Comparison of ENCODE assay signal across 9 mouse cellular contexts in the genomic region with DNA sequence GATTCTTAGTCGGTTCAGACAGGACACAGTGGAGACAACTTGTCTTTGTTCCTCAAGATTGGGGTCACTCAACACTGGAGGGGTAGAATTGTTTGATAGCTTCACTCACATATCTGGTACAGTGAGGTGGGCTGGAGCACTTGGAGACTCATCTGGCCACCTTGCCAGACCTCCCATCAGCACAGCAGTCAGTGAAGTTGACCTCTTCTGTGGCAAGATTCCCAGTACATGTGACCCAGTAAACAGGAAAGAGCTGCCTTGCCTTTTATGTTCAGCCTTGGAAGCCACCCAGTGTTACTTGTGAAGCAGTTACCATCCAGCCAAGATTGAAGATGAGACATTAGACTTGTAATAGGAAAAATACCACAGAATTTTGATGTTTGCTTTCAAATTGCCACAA. TPM values are rescaled to one million over a fixed set of nuclear protein-coding genes. Genes with fewer than 3 reads are reported as not detected.
A peak's percentile ranks its signal among the peaks of the same experiment; 100 is the strongest.
DNase-seq lines count a peak whose midpoint lies in the region; ATAC-seq and TF ChIP-seq lines count a peak whose summit lies in the region.
"Had no signal": no experiment of that assay in that cellular context is flagged by ENCODE, and none has a peak within 500 bp of the region (broad histone marks: within the 10 kb centered on the region; RNA-seq: fewer than 3 reads in every experiment).

No protein-coding gene starts in this region.

- no peaks in the 10 kb centered on the region for H3K9me3 ChIP-seq in intestine, embryonic 15.5 days
- no peaks in the 10 kb centered on the region for H3K9me3 ChIP-seq in forebrain, embryonic 13.5 days (replicated peaks)

- TF ChIP-seq CTCF in cortical plate, adult 2 months (IDR thresholded peaks at IDR 0.05; ENCODE audit: extremely low read depth, insufficient read depth, low read length) = no peak
- no peak for TF ChIP-seq CTCF in lung, adult 2 months (IDR thresholded peaks at IDR 0.05; ENCODE audit: insufficient read depth, low read length)

- no peaks in the 10 kb centered on the region for H3K27me3 ChIP-seq in intestine, embryonic 15.5 days (replicated peaks)
- H3K27me3 ChIP-seq in forebrain, embryonic 13.5 days = no peaks in the 10 kb centered on the region
- H3K27me3 ChIP-seq: Patski had no signal

- no peak for ATAC-seq in intestine, embryonic 15.5 days
- ATAC-seq in forebrain, embryonic 13.5 days = no peak
- ATAC-seq: Patski had no signal

- H3K9ac ChIP-seq in intestine, embryonic 15.5 days = no peak overlapping the region
- no peak overlapping the region for H3K9ac ChIP-seq in forebrain, embryonic 13.5 days

- no peak for TF ChIP-seq POLR2A in cortical plate, adult 2 months (IDR thresholded peaks at IDR 0.05; ENCODE audit: extremely low read depth, insufficient read depth, low read length)
- TF ChIP-seq POLR2A in lung, adult 2 months (IDR thresholded peaks at IDR 0.05; ENCODE audit: borderline replicate concordance, extremely low read depth, low read depth, low read length) = no peak

- no peaks in the 10 kb centered on the region; the same call in 1 of the 2 replicates for H3K36me3 ChIP-seq in intestine, embryonic 15.5 days
- H3K36me3 ChIP-seq in forebrain, embryonic 13.5 days (ENCODE audit: poor library complexity, severe bottlenecking) = peaks cover 35% of the 10 kb centered on the region; the same call in 1 of the 2 replicates

- peaks cover 4% of the 10 kb centered on the region; the same call in 1 of the 2 replicates for H3K4me1 ChIP-seq in cortical plate, adult 2 months (ENCODE audit: control insufficient read depth, insufficient read depth, low read length)
- peaks cover 9% of the 10 kb centered on the region for H3K4me1 ChIP-seq in lung, adult 2 months (ENCODE audit: control insufficient read depth, insufficient read depth, low read length)
- H3K4me1 ChIP-seq in intestine, embryonic 15.5 days (replicated peaks) = no peaks in the 10 kb centered on the region
- no peaks in the 10 kb centered on the region for H3K4me1 ChIP-seq in forebrain, embryonic 13.5 days

- H3K27ac ChIP-seq in cortical plate, adult 2 months (ENCODE audit: insufficient read depth, low read length) = peak overlapping the region; percentile 80; the same call in 1 of the 2 replicates
- no peak overlapping the region for H3K27ac ChIP-seq in intestine, embryonic 15.5 days
- no peak overlapping the region for H3K27ac ChIP-seq in forebrain, embryonic 13.5 days

- H3K4me3 ChIP-seq in cortical plate, adult 2 months (ENCODE audit: insufficient read depth, low read length) = no peak overlapping the region
- no peak overlapping the region for H3K4me3 ChIP-seq in lung, adult 2 months (replicated peaks; ENCODE audit: extremely low read depth, low read depth, low read length)
- H3K4me3 ChIP-seq in intestine, embryonic 15.5 days (replicated peaks) = no peak overlapping the region
- H3K4me3 ChIP-seq in forebrain, embryonic 13.5 days = no peak overlapping the region

- DNase-seq in ovary, adult 18-20 months (ENCODE audit: low spot score) = peak; percentile 49
- no peak for DNase-seq in ovary, postnatal 36 days (ENCODE audit: low spot score)
- DNase-seq in kidney, postnatal 10 days = peak; percentile 71
- DNase-seq in lung, adult 2 months = peak; percentile 20
- DNase-seq in liver = no peak

- 33% methylated on average over 1 of the region's 1 CpGs for WGBS in lung, adult 2 months
- WGBS in intestine, embryonic 15.5 days = 65% methylated on average over 1 of the region's 1 CpGs
- 62% methylated on average over 1 of the region's 1 CpGs for WGBS in forebrain, embryonic 13.5 days

- H3K4me2 ChIP-seq in intestine, embryonic 15.5 days (replicated peaks) = no peak overlapping the region
- no peak overlapping the region for H3K4me2 ChIP-seq in forebrain, embryonic 13.5 days

RNA-seq across cellular contexts. Expression of gene Mfn1, which starts 8.3 kb away (rescaled TPM):
- 101 and 106 TPM in 2 replicates for polyA plus RNA-seq in cortical plate, adult 2 months (2012; rRNA removed)
- polyA plus RNA-seq in lung, adult 2 months (2012; rRNA removed) = 8.0 and 12.4 TPM in 2 replicates
- 27.3 and 29.7 TPM in 2 replicates for polyA plus RNA-seq in intestine, embryonic 15.5 days (2015; fragmentation: Nextera tagmentation; extraction: Ambion mirVana)
- 32.0 and 39.4 TPM in 2 replicates for polyA plus RNA-seq in forebrain, embryonic 13.5 days (2015; fragmentation: Nextera tagmentation; extraction: Ambion mirVana)

RNA-seq across cellular contexts. Expression of gene Zfp639, which starts 27.5 kb away (rescaled TPM):
- 52.0 and 52.8 TPM in 2 replicates for polyA plus RNA-seq in cortical plate, adult 2 months (2012; rRNA removed)
- 21.6 and 33.8 TPM in 2 replicates for polyA plus RNA-seq in lung, adult 2 months (2012; rRNA removed)
- 28.2 and 32.9 TPM in 2 replicates for polyA plus RNA-seq in intestine, embryonic 15.5 days (2015; fragmentation: Nextera tagmentation; extraction: Ambion mirVana)
- polyA plus RNA-seq in forebrain, embryonic 13.5 days (2015; fragmentation: Nextera tagmentation; extraction: Ambion mirVana) = 41.0 and 41.1 TPM in 2 replicates

RNA-seq across cellular contexts. Expression of gene Kcnmb3, which starts 45.5 kb away (rescaled TPM):
- polyA plus RNA-seq in cortical plate, adult 2 months (2012; rRNA removed) = not detected in 2 replicates
- polyA plus RNA-seq in lung, adult 2 months (2012; rRNA removed) = 0.08 TPM in 1 of 2 replicates, not detected in the other
- not detected in 2 replicates for polyA plus RNA-seq in intestine, embryonic 15.5 days (2015; fragmentation: Nextera tagmentation; extraction: Ambion mirVana)
- polyA plus RNA-seq in forebrain, embryonic 13.5 days (2015; fragmentation: Nextera tagmentation; extraction: Ambion mirVana) = 0.14 and 0.18 TPM in 2 replicates
- polyA plus RNA-seq: Patski had no signal

Comparison
In these comparisons a context has a peak if more than half of its experiments do, and no peak if none do; other contexts are left out.
1. DNase-seq: peak in ovary, adult 18-20 months (single experiment), kidney, postnatal 10 days (single experiment) and lung, adult 2 months (single experiment); none in ovary, postnatal 36 days (single experiment) and liver (single experiment).